Mouse (Mus musculus): ENCODE measurements around the gene St5. TPM values are rescaled to one million over a fixed set of nuclear protein-coding genes. Genes with fewer than 3 reads are reported as not detected.

St5 gene
- polyA plus RNA-seq, 1 experiment = 35.3 TPM

GRCm38 (mm10) chr7:109702721-109703120 lies 684 bp downstream of the St5 start:
- H3K27me3 ChIP-seq (ENCODE audit: control insufficient read depth, insufficient read depth, low read length) = no peaks in the 10 kb centered on the region
- peak overlapping the region; percentile 98; the same call in 1 of the 2 replicates for H3K4me3 ChIP-seq (ENCODE audit: control insufficient read depth, low read depth, low read length)
- TF ChIP-seq CTCF (IDR thresholded peaks at IDR 0.05; ENCODE audit: control insufficient read depth, insufficient read depth, insufficient replicate concordance, low read depth, low read length) (no peak), POLR2A (IDR thresholded peaks at IDR 0.05; ENCODE audit: control insufficient read depth, low read depth, low read length) (no peak)
- peaks cover 11% of the 10 kb centered on the region for H3K4me1 ChIP-seq (ENCODE audit: control insufficient read depth, insufficient read depth, low read length)
- H3K27ac ChIP-seq (ENCODE audit: control insufficient read depth, insufficient read depth, low read depth, low read length) = peak overlapping the region; percentile 90; the same call in 1 of the 2 replicates
- no peaks in the 10 kb centered on the region; the same call in 1 of the 2 replicates for H3K36me3 ChIP-seq (ENCODE audit: control insufficient read depth, insufficient read depth, low read length)

GRCm38 (mm10) chr7:109700213-109700612 lies 3.2 kb downstream of the St5 start:
- TF ChIP-seq CTCF (IDR thresholded peaks at IDR 0.05; ENCODE audit: control insufficient read depth, insufficient read depth, insufficient replicate concordance, low read depth, low read length) (no peak), POLR2A (IDR thresholded peaks at IDR 0.05; ENCODE audit: control insufficient read depth, low read depth, low read length) (no peak)
- no peaks in the 10 kb centered on the region for H3K27me3 ChIP-seq (ENCODE audit: control insufficient read depth, insufficient read depth, low read length)
- H3K4me3 ChIP-seq (ENCODE audit: control insufficient read depth, low read depth, low read length) = no peak overlapping the region
- H3K4me1 ChIP-seq (ENCODE audit: control insufficient read depth, insufficient read depth, low read length) = peaks cover 11% of the 10 kb centered on the region
- no peak overlapping the region for H3K27ac ChIP-seq (ENCODE audit: control insufficient read depth, insufficient read depth, low read depth, low read length)
- no peaks in the 10 kb centered on the region for H3K36me3 ChIP-seq (ENCODE audit: control insufficient read depth, insufficient read depth, low read length)

GRCm38 (mm10) chr7:109695339-109695726 lies 8.1 kb downstream of the St5 start:
- Histone ChIP-seq H3K27me3 (ENCODE audit: control insufficient read depth, insufficient read depth, low read length) (no peaks in the 10 kb centered on the region), H3K4me1 (ENCODE audit: control insufficient read depth, insufficient read depth, low read length) (0 out of 2 replicates have a peak, but pooled peaks cover 2% of the 10 kb centered on the region), H3K4me3 (ENCODE audit: control insufficient read depth, low read depth, low read length) (no peak overlapping the region), H3K27ac (ENCODE audit: control insufficient read depth, insufficient read depth, low read depth, low read length) (no peak overlapping the region), H3K36me3 (ENCODE audit: control insufficient read depth, insufficient read depth, low read length) (no peaks in the 10 kb centered on the region)
- TF ChIP-seq POLR2A (IDR thresholded peaks at IDR 0.05; ENCODE audit: control insufficient read depth, low read depth, low read length) = no peak
- no peak for TF ChIP-seq CTCF (IDR thresholded peaks at IDR 0.05; ENCODE audit: control insufficient read depth, insufficient read depth, insufficient replicate concordance, low read depth, low read length)

GRCm38 (mm10) chr7:109694576-109695338 lies 8.6 kb downstream of the St5 start:
- Histone ChIP-seq H3K36me3 (ENCODE audit: control insufficient read depth, insufficient read depth, low read length) (no peaks in the 10 kb centered on the region), H3K27me3 (ENCODE audit: control insufficient read depth, insufficient read depth, low read length) (no peaks in the 10 kb centered on the region), H3K4me3 (ENCODE audit: control insufficient read depth, low read depth, low read length) (no peak overlapping the region), H3K27ac (ENCODE audit: control insufficient read depth, insufficient read depth, low read depth, low read length) (no peak overlapping the region), H3K4me1 (ENCODE audit: control insufficient read depth, insufficient read depth, low read length) (0 out of 2 replicates have a peak, but pooled peaks cover 2% of the 10 kb centered on the region)
- no peak for TF ChIP-seq POLR2A (IDR thresholded peaks at IDR 0.05; ENCODE audit: control insufficient read depth, low read depth, low read length)
- TF ChIP-seq CTCF (IDR thresholded peaks at IDR 0.05; ENCODE audit: control insufficient read depth, insufficient read depth, insufficient replicate concordance, low read depth, low read length) = no peak

GRCm38 (mm10) chr7:109690961-109691360 lies 12.4 kb downstream of the St5 start:
- no peaks in the 10 kb centered on the region for H3K36me3 ChIP-seq (ENCODE audit: control insufficient read depth, insufficient read depth, low read length)
- 0 out of 2 replicates have a peak, but pooled peaks cover 2% of the 10 kb centered on the region for H3K4me1 ChIP-seq (ENCODE audit: control insufficient read depth, insufficient read depth, low read length)
- no peak overlapping the region for H3K27ac ChIP-seq (ENCODE audit: control insufficient read depth, insufficient read depth, low read depth, low read length)
- H3K27me3 ChIP-seq (ENCODE audit: control insufficient read depth, insufficient read depth, low read length) = no peaks in the 10 kb centered on the region
- TF ChIP-seq POLR2A (IDR thresholded peaks at IDR 0.05; ENCODE audit: control insufficient read depth, low read depth, low read length) (no peak), CTCF (IDR thresholded peaks at IDR 0.05; ENCODE audit: control insufficient read depth, insufficient read depth, insufficient replicate concordance, low read depth, low read length) (no peak)
- no peak overlapping the region for H3K4me3 ChIP-seq (ENCODE audit: control insufficient read depth, low read depth, low read length)

- TF ChIP-seq POLR2A (IDR thresholded peaks at IDR 0.05; ENCODE audit: control insufficient read depth, low read depth, low read length) = no peak
- no peak for TF ChIP-seq CTCF (IDR thresholded peaks at IDR 0.05; ENCODE audit: control insufficient read depth, insufficient read depth, insufficient replicate concordance, low read depth, low read length)
- no peaks in the 10 kb centered on the region for H3K27me3 ChIP-seq (ENCODE audit: control insufficient read depth, insufficient read depth, low read length)
- H3K4me3 ChIP-seq (ENCODE audit: control insufficient read depth, low read depth, low read length) = no peak overlapping the region
- no peaks in the 10 kb centered on the region for H3K36me3 ChIP-seq (ENCODE audit: control insufficient read depth, insufficient read depth, low read length)
- H3K27ac ChIP-seq (ENCODE audit: control insufficient read depth, insufficient read depth, low read depth, low read length) = no peak overlapping the region
- 0 out of 2 replicates have a peak, but pooled peaks cover 2% of the 10 kb centered on the region for H3K4me1 ChIP-seq (ENCODE audit: control insufficient read depth, insufficient read depth, low read length)
These were observed 13.3 kb downstream of the St5 start for GRCm38 (mm10) chr7:109690101-109690500.

- Histone ChIP-seq H3K4me1 (ENCODE audit: control insufficient read depth, insufficient read depth, low read length) (no peaks in the 10 kb centered on the region), H3K36me3 (ENCODE audit: control insufficient read depth, insufficient read depth, low read length) (no peaks in the 10 kb centered on the region), H3K27ac (ENCODE audit: control insufficient read depth, insufficient read depth, low read depth, low read length) (no peak overlapping the region), H3K4me3 (ENCODE audit: control insufficient read depth, low read depth, low read length) (no peak overlapping the region), H3K27me3 (ENCODE audit: control insufficient read depth, insufficient read depth, low read length) (no peaks in the 10 kb centered on the region)
- TF ChIP-seq CTCF (IDR thresholded peaks at IDR 0.05; ENCODE audit: control insufficient read depth, insufficient read depth, insufficient replicate concordance, low read depth, low read length) (no peak), POLR2A (IDR thresholded peaks at IDR 0.05; ENCODE audit: control insufficient read depth, low read depth, low read length) (no peak)
These were observed 16.7 kb downstream of the St5 start for GRCm38 (mm10) chr7:109686585-109687128.
